Mouse (Mus musculus): ENCODE results near the gene Rfpl4. TPM values are rescaled to one million over a fixed set of nuclear protein-coding genes. Genes with fewer than 3 reads are reported as not detected.

Gene Rfpl4
- not detected in 2 replicates for polyA plus RNA-seq (2012; ENCODE audit: low replicate concordance)

DNA sequence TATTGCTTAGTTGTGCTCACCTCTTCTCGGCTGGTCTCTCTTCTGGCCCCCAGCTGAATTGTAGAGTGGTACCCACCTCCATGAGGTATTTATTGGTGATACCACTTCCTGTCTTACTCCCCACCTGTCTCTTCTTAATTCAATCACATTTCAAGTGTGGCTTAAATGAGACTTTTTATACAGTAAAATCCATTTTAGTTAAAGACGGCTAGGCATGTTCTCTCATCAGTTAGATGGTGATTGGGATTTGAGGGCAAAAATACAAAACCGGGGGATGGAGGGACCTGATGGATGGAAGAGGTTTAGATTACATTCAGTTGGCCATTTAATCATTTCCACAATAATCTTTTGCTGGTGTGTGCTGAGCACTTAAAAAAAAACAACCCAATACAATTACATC is at the start of gene Rfpl4:
Gene Rfpl4 (minus strand): TSS at position 101 of the 400 bp plus-strand sequence.

DNA sequence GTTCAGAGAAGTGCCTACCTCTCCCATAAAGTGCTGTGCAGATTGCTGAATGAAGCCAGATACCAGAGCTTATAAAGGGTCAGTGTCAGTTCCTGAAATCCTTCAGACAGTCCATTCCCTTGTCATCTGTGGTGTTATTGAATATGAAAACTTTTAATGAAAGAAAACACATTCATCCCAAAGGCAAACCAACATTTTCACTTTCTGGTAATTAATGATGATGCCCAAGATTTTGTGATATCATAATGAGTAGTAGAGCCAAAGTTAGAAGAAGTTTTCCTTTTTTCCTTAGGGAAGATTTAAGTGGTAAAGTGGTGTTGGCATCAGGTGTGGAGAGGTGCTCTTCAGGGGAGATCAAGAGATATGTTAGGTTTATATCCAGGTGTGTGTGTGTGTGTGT is 32.8 kb upstream of the Rfpl4 start, which contains the start of gene Vmn1r55:
Gene Vmn1r55 (minus strand): TSS at position 101 of the 400 bp plus-strand sequence.

DNA sequence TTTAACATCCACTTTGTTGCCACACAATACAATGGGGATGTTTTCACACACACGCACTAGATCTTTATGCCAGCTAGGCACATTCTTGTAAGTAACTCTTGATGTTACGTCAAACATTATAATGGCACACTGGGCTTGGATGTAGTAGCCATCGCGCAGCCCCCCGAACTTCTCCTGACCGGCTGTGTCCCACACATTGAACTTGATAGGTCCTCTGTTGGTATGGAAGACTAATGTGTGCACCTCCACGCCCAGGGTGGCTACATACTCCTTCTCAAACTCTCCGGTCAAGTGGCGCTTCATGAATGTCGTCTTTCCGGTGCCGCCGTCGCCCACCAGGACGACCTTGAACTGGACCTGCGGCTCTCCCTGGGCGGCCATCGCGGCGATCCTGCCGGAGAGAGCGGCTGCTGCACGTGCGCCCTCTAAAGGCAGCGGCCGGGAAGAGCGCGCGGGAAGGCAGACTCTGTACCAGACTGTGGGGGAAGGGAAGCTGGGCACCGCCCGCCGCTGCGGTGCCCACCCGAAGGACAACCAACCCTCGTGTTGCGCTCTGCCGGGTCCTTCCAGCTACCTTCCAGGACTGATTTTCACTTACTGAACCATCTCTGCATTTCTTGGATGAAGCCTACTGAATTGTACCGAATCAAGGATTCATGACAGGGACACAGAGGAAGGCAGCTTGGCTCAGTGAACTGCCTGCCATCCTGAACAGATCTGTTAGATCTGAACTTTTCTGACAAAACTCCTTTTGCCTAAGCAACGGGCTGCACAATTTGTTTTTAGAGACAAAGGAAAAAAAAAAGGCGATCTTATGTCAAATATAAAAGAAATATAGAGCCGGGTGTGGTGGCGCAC is 9.0 kb upstream of the Rfpl4 start, which contains the start of gene Rasl2-9:
Gene Rasl2-9 (minus strand): TSS at position 402 of the 858 bp plus-strand sequence.

DNA sequence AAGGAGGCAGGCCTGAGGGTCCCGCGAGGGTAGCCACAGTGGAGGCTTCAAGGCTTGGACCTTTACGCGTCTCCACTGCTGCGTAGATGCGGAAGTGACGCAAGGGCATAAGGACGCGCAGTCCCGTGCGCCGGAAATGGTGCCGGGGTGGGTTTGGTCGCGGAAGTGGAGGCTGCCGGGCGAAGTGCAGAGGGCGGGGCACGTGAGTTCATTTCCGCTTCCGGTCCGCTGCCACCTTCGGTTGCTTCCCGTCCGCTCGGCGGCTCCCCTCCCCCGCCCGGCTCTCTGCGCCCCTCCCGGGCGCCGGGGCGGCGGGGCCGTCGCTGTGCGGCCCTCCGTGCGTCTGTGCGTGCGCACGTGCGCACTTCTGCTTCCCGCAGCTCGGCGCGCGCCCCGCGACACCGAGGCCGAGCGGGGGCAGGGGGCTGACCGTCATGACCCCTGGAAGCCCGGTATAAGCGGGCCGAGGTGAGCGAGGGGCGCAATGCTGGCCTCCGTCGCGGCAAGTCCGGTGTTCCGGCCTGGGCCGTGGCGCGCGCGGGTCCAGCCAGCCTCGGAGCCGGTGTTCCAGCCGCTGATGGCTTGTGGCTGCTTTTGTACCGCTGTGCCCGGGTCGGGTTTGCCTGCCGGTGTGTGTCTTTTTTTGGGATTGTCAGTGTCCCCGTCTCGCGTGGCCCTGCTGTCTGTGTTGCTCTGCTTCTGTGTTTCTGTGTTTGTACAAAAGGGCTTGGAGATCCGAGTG is 36.6 kb downstream of the Rfpl4 start, which contains the start of gene Epn1:
Gene Epn1 (plus strand): TSS at position 226 of the 742 bp plus-strand sequence.

DNA sequence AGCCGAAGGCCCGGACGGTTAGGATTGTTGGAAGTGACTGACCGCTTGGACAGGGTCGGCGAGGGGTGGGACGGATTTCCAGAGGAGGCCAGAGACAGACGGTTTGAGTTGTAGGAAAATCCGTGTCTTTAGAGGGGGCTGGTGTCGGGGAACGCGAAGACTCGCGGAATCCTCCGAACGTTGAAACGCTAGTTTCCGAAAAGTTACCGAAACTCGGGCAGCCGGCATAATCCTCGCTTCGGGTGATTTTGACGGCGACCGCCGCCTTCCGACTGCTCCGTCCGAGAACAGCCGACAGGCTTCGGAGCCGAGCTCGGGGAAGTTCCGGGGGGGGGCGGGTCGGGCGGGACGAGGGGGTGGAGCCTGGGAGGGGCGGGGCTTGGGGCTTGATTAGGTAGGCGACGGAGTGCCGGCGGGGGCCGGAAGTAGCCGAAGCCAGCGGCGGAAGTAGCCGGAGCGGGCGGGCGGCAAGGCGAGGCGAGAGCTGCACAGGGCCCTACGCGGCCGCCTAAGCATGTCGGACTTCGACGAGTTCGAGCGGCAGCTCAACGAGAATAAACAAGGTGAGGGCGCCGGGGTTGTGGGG is 54.9 kb downstream of the Rfpl4 start, which contains the start of gene U2af2:
Gene U2af2 (plus strand): TSS at position 370 of the 586 bp plus-strand sequence.

Other genes starting within 250 kb of the Rfpl4 start
- 1.5 and 1.6 TPM in 2 replicates for gene Isoc2b, start 246.7 kb downstream of the Rfpl4 start, polyA plus RNA-seq (2012; ENCODE audit: low replicate concordance)
- gene Isoc2a, start 239.8 kb downstream of the Rfpl4 start, polyA plus RNA-seq (2012; ENCODE audit: low replicate concordance) = 3.7 and 21.0 TPM in 2 replicates
- gene Gm36210, start 210.4 kb downstream of the Rfpl4 start, polyA plus RNA-seq (2012; ENCODE audit: low replicate concordance) = 0.17 TPM in 1 of 2 replicates, not detected in the other
- gene Zfp628, start 201.7 kb downstream of the Rfpl4 start, polyA plus RNA-seq (2012; ENCODE audit: low replicate concordance) = 49.2 and 81.2 TPM in 2 replicates
- 1.9 and 3.5 TPM in 2 replicates for gene Nat14, start 194.9 kb downstream of the Rfpl4 start, polyA plus RNA-seq (2012; ENCODE audit: low replicate concordance)
- gene Ssc5d, start 191.2 kb downstream of the Rfpl4 start, polyA plus RNA-seq (2012; ENCODE audit: low replicate concordance) = 0.11 and 0.21 TPM in 2 replicates
- gene Sbk2, start 152.5 kb downstream of the Rfpl4 start, polyA plus RNA-seq (2012; ENCODE audit: low replicate concordance) = 0.25 and 0.81 TPM in 2 replicates
- not detected in 2 replicates for gene Sbk3, start 145.8 kb downstream of the Rfpl4 start, polyA plus RNA-seq (2012; ENCODE audit: low replicate concordance)
- 57.7 and 140 TPM in 2 replicates for gene Zfp579, start 120.8 kb downstream of the Rfpl4 start, polyA plus RNA-seq (2012; ENCODE audit: low replicate concordance)
- gene Zfp524, start 102.5 kb downstream of the Rfpl4 start, polyA plus RNA-seq (2012; ENCODE audit: low replicate concordance) = 60.5 and 72.3 TPM in 2 replicates
- 31.6 and 47.8 TPM in 2 replicates for gene Fiz1, start 102.3 kb downstream of the Rfpl4 start, polyA plus RNA-seq (2012; ENCODE audit: low replicate concordance)
- 55.5 TPM in 1 of 2 replicates, not detected in the other for gene Gm44973, start 101.5 kb downstream of the Rfpl4 start, polyA plus RNA-seq (2012; ENCODE audit: low replicate concordance)
- 97.4 and 264 TPM in 2 replicates for gene Zfp865, start 96.6 kb downstream of the Rfpl4 start, polyA plus RNA-seq (2012; ENCODE audit: low replicate concordance)
- gene Ccdc106, start 96.4 kb downstream of the Rfpl4 start, polyA plus RNA-seq (2012; ENCODE audit: low replicate concordance) = 0.99 and 2.0 TPM in 2 replicates
- gene 4632433K11Rik, start 82.8 kb downstream of the Rfpl4 start, polyA plus RNA-seq (2012; ENCODE audit: low replicate concordance) = not detected in 2 replicates
- 4.2 and 6.3 TPM in 2 replicates for gene Zfp784, start 78.5 kb downstream of the Rfpl4 start, polyA plus RNA-seq (2012; ENCODE audit: low replicate concordance)
- 27.8 and 63.8 TPM in 2 replicates for gene Zfp580, start 65.4 kb downstream of the Rfpl4 start, polyA plus RNA-seq (2012; ENCODE audit: low replicate concordance)
- gene U2af2, start 54.8 kb downstream of the Rfpl4 start, polyA plus RNA-seq (2012; ENCODE audit: low replicate concordance) = 344 and 667 TPM in 2 replicates
- 685 and 1,033 TPM in 2 replicates for gene Epn1, start 36.7 kb downstream of the Rfpl4 start, polyA plus RNA-seq (2012; ENCODE audit: low replicate concordance)
- 0.20 and 0.23 TPM in 2 replicates for gene Rasl2-9, start 9.0 kb upstream of the Rfpl4 start, polyA plus RNA-seq (2012; ENCODE audit: low replicate concordance)
- gene Vmn1r55, start 32.7 kb upstream of the Rfpl4 start, polyA plus RNA-seq (2012; ENCODE audit: low replicate concordance) = not detected in 2 replicates
- gene Vmn1r56, start 79.8 kb upstream of the Rfpl4 start, polyA plus RNA-seq (2012; ENCODE audit: low replicate concordance) = not detected in 2 replicates
- gene Vmn1r57, start 101.5 kb upstream of the Rfpl4 start, polyA plus RNA-seq (2012; ENCODE audit: low replicate concordance) = not detected in 2 replicates
- gene Gm5065, start 233.6 kb upstream of the Rfpl4 start, polyA plus RNA-seq (2012; ENCODE audit: low replicate concordance) = not detected in 2 replicates
- not detected in 2 replicates for gene Nlrp2, start 234.1 kb upstream of the Rfpl4 start, polyA plus RNA-seq (2012; ENCODE audit: low replicate concordance)

Data from hematopoietic multipotent progenitor cell, adult 10-12 weeks (in vitro differentiated cells).